Mouse (Mus musculus): ENCODE data around the gene Pip5k1c. TPM values are rescaled to one million over a fixed set of nuclear protein-coding genes. Genes with fewer than 3 reads are reported as not detected.

Pip5k1c gene
- total RNA-seq, 2 experiments from 2014 or later: 17.3 to 51.0 TPM

- ATAC-seq (replicated peaks; ENCODE audit: low FRiP score, low TSS enrichment, poor library complexity, severe bottlenecking): no peak
Measured at GRCm38 (mm10) chr10:81277676-81278075, 15.1 kb upstream of the Pip5k1c start.

- ATAC-seq (replicated peaks; ENCODE audit: low FRiP score, low TSS enrichment, poor library complexity, severe bottlenecking): no peak
Measured at GRCm38 (mm10) chr10:81279496-81279895, 13.3 kb upstream of the Pip5k1c start.

GRCm38 (mm10) chr10:81284189-81284588 lies 8.6 kb upstream of the Pip5k1c start:
- no peak for ATAC-seq (replicated peaks; ENCODE audit: low FRiP score, low TSS enrichment, poor library complexity, severe bottlenecking)

GRCm38 (mm10) chr10:81284719-81285118 lies 8.0 kb upstream of the Pip5k1c start:
- ATAC-seq (replicated peaks; ENCODE audit: low FRiP score, low TSS enrichment, poor library complexity, severe bottlenecking): no peak

- ATAC-seq (replicated peaks; ENCODE audit: low FRiP score, low TSS enrichment, poor library complexity, severe bottlenecking): peak; percentile 53
Measured at GRCm38 (mm10) chr10:81285694-81286450, 6.9 kb upstream of the Pip5k1c start.

- ATAC-seq (replicated peaks; ENCODE audit: low FRiP score, low TSS enrichment, poor library complexity, severe bottlenecking): no peak
Measured at GRCm38 (mm10) chr10:81286586-81286985, 6.2 kb upstream of the Pip5k1c start.

- 0 out of 2 replicates have a peak, but pooled peaks have one; percentile 4 for ATAC-seq (replicated peaks; ENCODE audit: low FRiP score, low TSS enrichment, poor library complexity, severe bottlenecking)
Measured at GRCm38 (mm10) chr10:81287513-81288157, 5.1 kb upstream of the Pip5k1c start.

- no peak for ATAC-seq (replicated peaks; ENCODE audit: low FRiP score, low TSS enrichment, poor library complexity, severe bottlenecking)
Measured at GRCm38 (mm10) chr10:81288601-81289000, 4.2 kb upstream of the Pip5k1c start.

GRCm38 (mm10) chr10:81289278-81289677 lies 3.5 kb upstream of the Pip5k1c start:
- no peak for ATAC-seq (replicated peaks; ENCODE audit: low FRiP score, low TSS enrichment, poor library complexity, severe bottlenecking)

- ATAC-seq (replicated peaks; ENCODE audit: low FRiP score, low TSS enrichment, poor library complexity, severe bottlenecking): no peak
Measured at GRCm38 (mm10) chr10:81289811-81290210, 3.0 kb upstream of the Pip5k1c start.

- ATAC-seq (replicated peaks; ENCODE audit: low FRiP score, low TSS enrichment, poor library complexity, severe bottlenecking): no peak
Measured at GRCm38 (mm10) chr10:81290698-81291460, 1.9 kb upstream of the Pip5k1c start.

GRCm38 (mm10) chr10:81291511-81292104 lies 1.2 kb upstream of the Pip5k1c start, which contains the start of gene Tjp3:
Gene Tjp3 (minus strand): TSS chr10:81291581.
- ATAC-seq (replicated peaks; ENCODE audit: low FRiP score, low TSS enrichment, poor library complexity, severe bottlenecking): no peak

- peak; percentile 4; the same call in 1 of the 2 replicates for ATAC-seq (replicated peaks; ENCODE audit: low FRiP score, low TSS enrichment, poor library complexity, severe bottlenecking)
Measured at GRCm38 (mm10) chr10:81293334-81294030, 719 bp downstream of the Pip5k1c start.

GRCm38 (mm10) chr10:81294442-81294841 lies 1.7 kb downstream of the Pip5k1c start:
- no peak for ATAC-seq (replicated peaks; ENCODE audit: low FRiP score, low TSS enrichment, poor library complexity, severe bottlenecking)

GRCm38 (mm10) chr10:81295185-81295584 lies 2.4 kb downstream of the Pip5k1c start:
- ATAC-seq (replicated peaks; ENCODE audit: low FRiP score, low TSS enrichment, poor library complexity, severe bottlenecking): no peak

GRCm38 (mm10) chr10:81297246-81297645 lies 4.5 kb downstream of the Pip5k1c start:
- no peak for ATAC-seq (replicated peaks; ENCODE audit: low FRiP score, low TSS enrichment, poor library complexity, severe bottlenecking)

- no peak for ATAC-seq (replicated peaks; ENCODE audit: low FRiP score, low TSS enrichment, poor library complexity, severe bottlenecking)
Measured at GRCm38 (mm10) chr10:81297845-81298244, 5.1 kb downstream of the Pip5k1c start.

GRCm38 (mm10) chr10:81298369-81299100 lies 5.8 kb downstream of the Pip5k1c start:
- ATAC-seq (replicated peaks; ENCODE audit: low FRiP score, low TSS enrichment, poor library complexity, severe bottlenecking): no peak

Measured in megakaryocyte-erythroid progenitor cell, adult 5-6 weeks (primary cell).